ENCODE assay signal across 10 mouse cellular contexts in the genomic region with DNA sequence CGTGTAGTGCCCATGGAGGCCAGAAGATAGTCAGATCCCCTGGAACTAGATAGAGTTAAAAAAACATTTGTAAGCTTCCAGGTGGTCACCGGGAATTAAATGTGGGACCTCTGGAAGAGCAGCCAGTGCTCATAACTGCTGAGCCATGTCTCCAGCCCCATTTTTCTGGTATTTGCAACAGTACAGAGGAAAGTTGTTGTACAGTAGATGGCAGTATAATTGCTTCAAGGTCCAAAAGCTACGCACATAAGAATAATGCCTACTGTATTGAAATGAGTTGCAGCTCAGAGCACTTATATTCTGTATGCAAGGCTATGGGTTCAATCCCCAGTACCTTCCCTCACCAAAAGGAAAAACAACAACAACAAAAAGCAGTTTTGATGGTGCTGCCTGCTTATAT. TPM values are rescaled to one million over a fixed set of nuclear protein-coding genes. Genes with fewer than 3 reads are reported as not detected.
A peak's percentile ranks its signal among the peaks of the same experiment; 100 is the strongest.
DNase-seq lines count a peak whose midpoint lies in the region; ATAC-seq lines count a peak whose summit lies in the region.
"Had no signal": no experiment of that assay in that cellular context is flagged by ENCODE, and none has a peak within 500 bp of the region (broad histone marks: within the 10 kb centered on the region; RNA-seq: fewer than 3 reads in every experiment).

No protein-coding gene starts in this region.

- no peak for DNase-seq in lung, postnatal 4 days
- DNase-seq in thymus, postnatal 14 days: no peak
- DNase-seq in left cerebral cortex, postnatal 36 days (ENCODE audit: low spot score in 2 of 2): no peak
- DNase-seq in ovary, postnatal 36 days (ENCODE audit: low spot score): no peak

- H3K9me3 ChIP-seq in lung, embryonic 16.5 days (ENCODE audit: control insufficient read depth, low read length): no peaks in the 10 kb centered on the region
- no peaks in the 10 kb centered on the region for H3K9me3 ChIP-seq in embryonic facial prominence, embryonic 13.5 days
- H3K9me3 ChIP-seq in limb, embryonic 13.5 days: no peaks in the 10 kb centered on the region
- H3K9me3 ChIP-seq in stomach, embryonic 14.5 days (ENCODE audit: control insufficient read depth, low read depth, low read length): no peaks in the 10 kb centered on the region

- no peak for ATAC-seq in lung, embryonic 16.5 days (ENCODE audit: low read depth)
- ATAC-seq in embryonic facial prominence, embryonic 13.5 days (ENCODE audit: insufficient number of reproducible peaks, insufficient read depth, low FRiP score, low TSS enrichment, low read depth): no peak
- no peak for ATAC-seq in limb, embryonic 13.5 days (ENCODE audit: low FRiP score, low read depth)
- ATAC-seq in stomach, embryonic 14.5 days (ENCODE audit: insufficient number of reproducible peaks, insufficient read depth, low FRiP score, low read depth): no peak

- H3K4me1 ChIP-seq in lung, embryonic 16.5 days (replicated peaks; ENCODE audit: control insufficient read depth, insufficient read depth, low read length): peaks cover 15% of the 10 kb centered on the region
- peaks cover 20% of the 10 kb centered on the region for H3K4me1 ChIP-seq in embryonic facial prominence, embryonic 13.5 days
- H3K4me1 ChIP-seq in limb, embryonic 13.5 days: peaks cover 19% of the 10 kb centered on the region
- peaks cover 10% of the 10 kb centered on the region; the same call in 1 of the 2 replicates for H3K4me1 ChIP-seq in stomach, embryonic 14.5 days (ENCODE audit: control insufficient read depth, insufficient read depth, low read length)

- H3K4me3 ChIP-seq in lung, embryonic 16.5 days (ENCODE audit: low read length): peak overlapping the region; percentile 61
- H3K4me3 ChIP-seq in embryonic facial prominence, embryonic 13.5 days: peak overlapping the region; percentile 80
- peak overlapping the region; percentile 69 for H3K4me3 ChIP-seq in limb, embryonic 13.5 days
- H3K4me3 ChIP-seq in stomach, embryonic 14.5 days (ENCODE audit: low read depth, low read length): peak overlapping the region; percentile 71

- no peak overlapping the region for H3K9ac ChIP-seq in lung, embryonic 16.5 days (ENCODE audit: low read length)
- H3K9ac ChIP-seq in embryonic facial prominence, embryonic 13.5 days: no peak overlapping the region
- H3K9ac ChIP-seq in limb, embryonic 13.5 days: peak overlapping the region; percentile 75; the same call in 1 of the 2 replicates
- peak overlapping the region; percentile 68; the same call in 1 of the 2 replicates for H3K9ac ChIP-seq in stomach, embryonic 14.5 days (replicated peaks; ENCODE audit: low read depth, low read length)

- peaks cover 13% of the 10 kb centered on the region for H3K36me3 ChIP-seq in lung, embryonic 16.5 days (ENCODE audit: control insufficient read depth, insufficient read depth, low read length)
- H3K36me3 ChIP-seq in embryonic facial prominence, embryonic 13.5 days: peaks cover 28% of the 10 kb centered on the region
- H3K36me3 ChIP-seq in limb, embryonic 13.5 days: peaks cover 28% of the 10 kb centered on the region
- peaks cover 24% of the 10 kb centered on the region for H3K36me3 ChIP-seq in stomach, embryonic 14.5 days (ENCODE audit: control insufficient read depth, insufficient read depth, low read length)

- no peaks in the 10 kb centered on the region for H3K27me3 ChIP-seq in lung, embryonic 16.5 days (ENCODE audit: control insufficient read depth, insufficient read depth, low read depth, low read length)
- H3K27me3 ChIP-seq in embryonic facial prominence, embryonic 13.5 days: no peaks in the 10 kb centered on the region
- H3K27me3 ChIP-seq in limb, embryonic 13.5 days: no peaks in the 10 kb centered on the region
- no peaks in the 10 kb centered on the region for H3K27me3 ChIP-seq in stomach, embryonic 14.5 days (ENCODE audit: control insufficient read depth, insufficient read depth, low read length)

- intact Hi-C loops in left cerebral cortex, postnatal 36 days (cut with DNase I): loop anchor here (2.0 kb wide), 2 partner anchors 27 to 105 kb away; partner anchors contain the start of gene Txndc9

- H3K4me2 ChIP-seq in lung, embryonic 16.5 days (ENCODE audit: low read depth, low read length): peak overlapping the region; percentile 79
- peak overlapping the region; percentile 84 for H3K4me2 ChIP-seq in embryonic facial prominence, embryonic 13.5 days
- peak overlapping the region; percentile 89 for H3K4me2 ChIP-seq in limb, embryonic 13.5 days (replicated peaks)
- peak overlapping the region; percentile 87 for H3K4me2 ChIP-seq in stomach, embryonic 14.5 days (replicated peaks; ENCODE audit: low read depth, low read length)

- H3K27ac ChIP-seq in lung, embryonic 16.5 days (ENCODE audit: low read length): no peak overlapping the region
- no peak overlapping the region for H3K27ac ChIP-seq in embryonic facial prominence, embryonic 13.5 days
- H3K27ac ChIP-seq in limb, embryonic 13.5 days: no peak overlapping the region
- no peak overlapping the region for H3K27ac ChIP-seq in stomach, embryonic 14.5 days (ENCODE audit: low read length)

- WGBS in lung, embryonic 16.5 days: 48% methylated on average over 3 of the region's 3 CpGs
- 64% methylated on average over 3 of the region's 3 CpGs for whole genome bisulfite sequencing in embryonic facial prominence, embryonic 13.5 days
- 70% methylated on average over 3 of the region's 3 CpGs for WGBS in limb, embryonic 13.5 days
- 54% methylated on average over 3 of the region's 3 CpGs for WGBS in stomach, embryonic 14.5 days

RNA-seq across cellular contexts. Expression of gene Mrpl30, which starts 1.1 kb away (rescaled TPM):
- 214 and 222 TPM in 2 replicates for polyA plus RNA-seq in lung, embryonic 16.5 days (2015; fragmentation: Nextera tagmentation; extraction: Ambion mirVana)
- polyA plus RNA-seq in embryonic facial prominence, embryonic 13.5 days (2015; fragmentation: Nextera tagmentation; extraction: Ambion mirVana): 240 and 260 TPM in 2 replicates
- polyA plus RNA-seq in limb, embryonic 13.5 days (2015; fragmentation: Nextera tagmentation; extraction: Ambion mirVana): 245 and 275 TPM in 2 replicates
- 249 and 272 TPM in 2 replicates for polyA plus RNA-seq in stomach, embryonic 14.5 days (2014; fragmentation: Nextera tagmentation; extraction: Ambion mirVana)
- total RNA-seq in left cerebral cortex, postnatal 36 days (2021): 100 to 1,000 TPM; 125 to 137 TPM

RNA-seq across cellular contexts. Expression of gene Mitd1, which starts 1.2 kb away (rescaled TPM):
- 27.0 and 30.9 TPM in 2 replicates for polyA plus RNA-seq in lung, embryonic 16.5 days (2015; fragmentation: Nextera tagmentation; extraction: Ambion mirVana)
- 26.5 and 27.7 TPM in 2 replicates for polyA plus RNA-seq in embryonic facial prominence, embryonic 13.5 days (2015; fragmentation: Nextera tagmentation; extraction: Ambion mirVana)
- polyA plus RNA-seq in limb, embryonic 13.5 days (2015; fragmentation: Nextera tagmentation; extraction: Ambion mirVana): 25.6 and 27.2 TPM in 2 replicates
- polyA plus RNA-seq in stomach, embryonic 14.5 days (2014; fragmentation: Nextera tagmentation; extraction: Ambion mirVana): 28.8 and 33.0 TPM in 2 replicates
- total RNA-seq in left cerebral cortex, postnatal 36 days (2021): 10 to 100 TPM in 1 of 2 experiments, 1 to 10 TPM in 1; 9.1 to 10.5 TPM

RNA-seq across cellular contexts. Expression of gene Lipt1, which starts 19.9 kb away (rescaled TPM):
- polyA plus RNA-seq in lung, embryonic 16.5 days (2015; fragmentation: Nextera tagmentation; extraction: Ambion mirVana): 8.8 TPM in 2 replicates
- polyA plus RNA-seq in embryonic facial prominence, embryonic 13.5 days (2015; fragmentation: Nextera tagmentation; extraction: Ambion mirVana): 8.3 and 8.6 TPM in 2 replicates
- 8.5 and 9.2 TPM in 2 replicates for polyA plus RNA-seq in limb, embryonic 13.5 days (2015; fragmentation: Nextera tagmentation; extraction: Ambion mirVana)
- 8.5 and 10.2 TPM in 2 replicates for polyA plus RNA-seq in stomach, embryonic 14.5 days (2014; fragmentation: Nextera tagmentation; extraction: Ambion mirVana)
- 1 to 10 TPM; 8.0 to 9.9 TPM for total RNA-seq in left cerebral cortex, postnatal 36 days (2021)

RNA-seq across cellular contexts. Expression of gene Lyg2, which starts 24.9 kb away (rescaled TPM):
- not detected in 2 replicates for polyA plus RNA-seq in lung, embryonic 16.5 days (2015; fragmentation: Nextera tagmentation; extraction: Ambion mirVana)
- polyA plus RNA-seq in embryonic facial prominence, embryonic 13.5 days (2015; fragmentation: Nextera tagmentation; extraction: Ambion mirVana): not detected in 2 replicates
- not detected in 2 replicates for polyA plus RNA-seq in limb, embryonic 13.5 days (2015; fragmentation: Nextera tagmentation; extraction: Ambion mirVana)
- polyA plus RNA-seq in stomach, embryonic 14.5 days (2014; fragmentation: Nextera tagmentation; extraction: Ambion mirVana): not detected in 2 replicates
- not detected for total RNA-seq in left cerebral cortex, postnatal 36 days (2021)
- total RNA-seq: common myeloid progenitor, adult 5-6 weeks had no signal
- polyA plus RNA-seq: spleen, adult 2 months had no signal

RNA-seq across cellular contexts. Expression of gene Tsga10, which starts 25.2 kb away (rescaled TPM):
- polyA plus RNA-seq in lung, embryonic 16.5 days (2015; fragmentation: Nextera tagmentation; extraction: Ambion mirVana): 8.2 and 9.5 TPM in 2 replicates
- 6.0 and 6.9 TPM in 2 replicates for polyA plus RNA-seq in embryonic facial prominence, embryonic 13.5 days (2015; fragmentation: Nextera tagmentation; extraction: Ambion mirVana)
- polyA plus RNA-seq in limb, embryonic 13.5 days (2015; fragmentation: Nextera tagmentation; extraction: Ambion mirVana): 5.8 and 7.5 TPM in 2 replicates
- 6.1 and 6.3 TPM in 2 replicates for polyA plus RNA-seq in stomach, embryonic 14.5 days (2014; fragmentation: Nextera tagmentation; extraction: Ambion mirVana)
- total RNA-seq in left cerebral cortex, postnatal 36 days (2021): 10 to 100 TPM; 16.2 to 25.2 TPM

Comparison
In these comparisons a context has a peak if more than half of its experiments do, and no peak if none do; other contexts are left out.
1. H3K9ac ChIP-seq: peak in limb, embryonic 13.5 days (single experiment) and stomach, embryonic 14.5 days (single experiment); none in lung, embryonic 16.5 days (single experiment) and embryonic facial prominence, embryonic 13.5 days (single experiment).
2. Peak in every context shown above with its lines, with median percentiles within 50 percentile points of each other: H3K4me2 ChIP-seq and H3K4me3 ChIP-seq.